Mouse (Mus musculus) hindlimb bud, embryonic 11.5 days (tissue): ENCODE data around the gene Nudt3.

Source experiments
- DNase-seq: peaks from one replicate; pipeline ENCODE4 v3.0.0-alpha.2; 2012; ENCODE audit warnings: low read depth, low spot score; ENCODE audit errors: extremely low spot score

Gene Nudt3

DNA sequence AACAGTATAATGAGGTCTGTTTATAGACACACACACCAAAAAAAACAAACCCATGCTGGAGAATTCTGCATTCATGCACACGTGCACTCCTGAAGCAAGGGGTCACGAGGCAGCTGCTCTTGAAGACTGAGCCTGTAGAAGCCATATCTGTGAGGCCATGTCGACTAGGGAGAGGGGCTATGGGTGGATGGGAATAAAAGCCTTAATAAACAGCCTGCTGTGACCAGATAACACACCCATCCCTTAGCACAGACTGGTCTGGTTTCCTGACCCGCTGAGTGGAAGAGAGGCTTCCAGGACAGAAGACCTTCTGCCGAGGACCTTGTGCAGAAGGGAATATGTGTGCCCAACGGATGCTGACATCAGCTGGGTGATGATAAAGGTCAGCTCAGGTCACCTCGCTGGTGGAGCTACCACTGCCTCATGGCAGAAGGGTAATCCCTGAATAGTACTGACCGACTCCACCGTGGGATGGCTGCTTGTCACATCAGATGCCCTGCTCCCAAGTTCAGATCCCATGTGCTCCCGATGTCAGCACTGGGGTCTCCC lies 49.4 kb downstream of the Nudt3 start:
- no peak for DNase-seq

- DNase-seq = no peak
These were observed 52.0 kb downstream of the Nudt3 start for GRCm38 (mm10) chr17:27571315-27571714.

DNA sequence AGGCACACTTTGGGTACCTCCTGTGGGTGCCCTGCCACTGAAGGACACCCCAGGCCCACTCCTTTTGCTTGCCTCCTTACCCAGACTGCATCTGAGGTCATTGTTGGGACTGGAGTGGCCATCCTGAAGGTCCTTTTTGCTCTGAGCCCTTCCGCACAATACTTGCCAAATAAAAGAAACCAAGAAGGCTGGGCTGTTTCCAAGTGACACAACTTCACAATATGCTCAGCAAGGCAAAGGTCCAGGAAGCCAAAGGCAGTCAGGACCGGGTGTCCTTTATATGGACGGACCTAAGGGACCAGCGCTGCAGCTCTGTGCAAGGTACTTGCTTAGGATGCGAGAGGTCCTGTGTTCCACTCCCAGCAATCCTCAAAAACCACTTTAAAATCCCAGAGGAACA lies 55.1 kb downstream of the Nudt3 start:
- no peak for DNase-seq

DNA sequence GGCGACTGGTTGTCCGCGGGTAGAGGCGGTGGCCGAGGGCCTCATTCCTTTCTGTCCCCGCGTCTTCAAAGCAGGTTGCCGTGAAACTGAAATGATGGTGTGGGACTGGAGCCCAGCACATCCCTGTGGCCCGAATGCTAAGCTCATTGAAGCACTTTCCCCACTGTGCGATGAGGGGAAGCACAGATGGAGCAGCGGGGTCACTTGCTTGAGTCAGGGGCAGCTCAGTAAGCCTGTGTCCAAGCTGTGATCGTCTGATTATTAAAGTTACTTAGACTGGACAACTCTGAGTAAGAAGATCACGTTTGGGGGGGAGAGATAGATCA lies 57.4 kb downstream of the Nudt3 start:
- DNase-seq = no peak

DNA sequence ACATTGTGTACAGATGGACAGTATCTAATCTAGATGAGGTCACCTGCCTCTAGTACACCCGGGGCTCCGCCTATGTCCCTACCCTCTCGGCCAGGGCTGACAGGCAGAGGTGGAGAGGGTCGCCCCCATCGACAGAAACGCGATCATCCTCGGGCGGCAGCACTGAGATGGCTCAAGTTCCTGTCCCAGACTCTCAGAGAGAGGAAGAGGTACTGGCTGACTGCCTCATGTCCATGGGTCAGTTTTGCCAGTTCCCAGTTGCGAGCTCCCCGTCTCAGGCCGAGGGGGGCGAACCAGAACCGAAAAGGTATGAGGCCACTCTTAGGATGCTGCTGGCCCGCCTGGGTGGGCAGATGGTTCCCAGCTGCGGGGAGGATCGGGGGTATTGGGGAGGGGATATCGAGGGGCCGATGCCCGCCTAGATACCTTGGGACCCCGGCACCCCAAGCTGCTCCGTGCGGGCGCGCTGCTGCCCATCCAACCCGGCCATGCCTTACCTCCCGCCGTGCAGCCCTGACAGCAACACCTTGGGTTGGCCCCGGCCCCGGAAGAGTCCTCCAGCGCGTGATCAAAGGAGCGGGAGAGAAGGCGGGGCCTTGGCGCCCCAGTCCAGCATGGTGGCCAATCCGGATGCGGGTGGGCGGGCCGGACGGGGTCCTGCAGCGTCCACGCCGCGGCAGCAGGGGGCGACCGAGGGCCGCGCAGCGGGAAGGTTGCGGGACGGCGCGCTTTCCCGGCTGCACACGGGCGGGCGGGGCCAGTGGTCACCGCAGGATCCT lies 57.9 kb downstream of the Nudt3 start, which contains the start of gene AI413582:
TSS of gene AI413582 (minus strand) at position 594 of the 779 bp plus-strand sequence.
- DNase-seq = no peak

DNA sequence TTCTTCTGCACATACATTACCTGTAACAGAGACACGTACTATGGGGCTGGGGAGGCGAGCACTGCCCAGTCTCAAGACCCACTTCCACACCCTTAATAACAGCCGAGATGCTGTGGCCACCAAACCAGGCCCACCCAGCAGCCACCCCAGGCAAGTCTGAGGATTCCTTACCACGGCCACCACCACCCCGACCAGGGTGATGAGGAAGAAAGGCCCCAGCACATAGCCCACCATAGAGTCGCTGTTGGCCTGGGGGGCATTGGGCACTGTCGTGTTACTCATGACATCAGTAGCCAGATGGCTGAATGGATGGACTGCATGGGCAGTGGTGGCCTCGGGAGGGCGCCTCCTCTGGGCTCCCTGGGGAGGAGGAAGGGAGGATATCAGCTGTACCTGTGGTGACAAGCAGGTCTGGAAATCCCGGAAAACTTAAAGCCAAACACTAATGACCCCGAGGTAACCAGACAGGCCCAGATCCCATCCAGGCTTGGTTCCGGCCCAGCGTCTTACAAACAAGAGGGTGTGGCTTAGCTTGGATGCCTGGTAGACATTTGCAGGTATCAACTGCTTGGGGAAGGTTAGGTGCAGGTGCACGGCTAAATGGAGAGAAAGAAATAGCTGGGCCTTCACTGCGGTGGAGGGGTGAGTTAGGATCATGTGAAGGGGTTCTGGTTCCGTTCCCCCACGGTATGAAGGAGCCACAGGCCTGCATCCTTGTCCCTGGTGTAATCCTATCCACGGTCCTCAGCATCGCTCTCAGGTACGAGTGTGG lies 58.7 kb downstream of the Nudt3 start:
- no peak for DNase-seq

- no peak for DNase-seq
These were observed 59.5 kb downstream of the Nudt3 start for GRCm38 (mm10) chr17:27563771-27564244.

DNA sequence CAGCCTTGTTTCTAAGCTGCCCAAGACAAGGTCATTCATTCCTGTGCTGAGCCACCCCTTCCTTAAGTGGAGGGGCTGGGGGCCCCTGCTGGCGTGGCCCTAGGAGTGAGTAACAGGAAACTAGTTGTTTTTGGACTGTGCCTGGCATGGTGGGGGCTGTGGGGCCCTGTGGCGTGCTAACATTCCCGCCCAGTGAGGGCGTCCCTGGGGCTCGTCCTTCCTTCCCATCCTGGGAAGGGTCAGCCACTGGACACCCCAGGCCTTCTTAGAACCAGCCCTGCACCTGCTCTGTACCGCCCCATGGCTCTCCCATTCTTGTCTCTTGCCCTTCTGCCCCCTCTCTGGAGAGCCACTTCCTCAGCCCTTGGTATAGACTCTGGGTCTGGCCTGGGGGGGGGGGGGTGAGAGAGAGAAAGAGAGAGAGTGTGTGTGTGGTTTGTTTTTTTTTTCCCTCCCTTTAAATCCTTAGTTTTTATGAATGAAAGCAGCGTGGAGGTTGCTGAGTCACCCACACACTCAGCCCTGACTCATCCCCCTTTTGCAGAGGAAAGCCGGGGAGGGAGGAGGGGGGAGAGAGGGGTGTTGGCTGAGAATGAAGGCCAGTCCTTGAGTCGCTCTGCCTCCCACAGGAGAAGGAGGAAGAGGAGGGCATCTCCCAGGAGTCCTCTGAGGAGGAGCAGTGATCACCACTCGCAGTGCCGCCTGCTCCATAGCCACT lies 61.3 kb downstream of the Nudt3 start:
- DNase-seq = no peak

DNA sequence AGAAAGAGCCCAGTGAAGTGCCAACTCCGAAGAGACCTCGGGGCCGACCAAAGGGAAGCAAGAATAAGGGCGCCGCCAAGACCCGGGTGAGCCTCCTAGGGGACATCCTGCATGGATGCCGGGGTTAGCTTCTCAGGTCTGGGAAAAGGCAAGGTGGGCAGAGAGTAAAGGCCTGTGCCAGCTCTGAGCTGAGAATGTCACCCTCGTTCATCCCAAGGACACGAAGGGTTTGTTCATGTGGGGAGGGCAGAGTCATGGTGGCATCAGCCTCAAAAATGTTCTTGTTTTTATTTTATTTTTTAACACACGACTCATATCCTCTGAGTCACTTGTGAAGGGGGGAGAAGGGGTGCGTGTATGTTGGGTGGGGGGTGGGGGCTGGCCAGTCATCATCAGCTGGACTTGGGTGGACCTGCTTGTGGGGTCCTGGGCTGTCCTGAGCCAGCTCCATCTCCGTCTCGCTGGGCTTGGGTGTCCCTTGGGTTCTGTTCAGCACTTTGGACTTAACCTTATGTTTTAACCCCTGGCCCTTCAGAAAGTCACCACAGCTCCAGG lies 62.3 kb downstream of the Nudt3 start:
- no peak for DNase-seq

- no peak for DNase-seq
These were observed 63.7 kb downstream of the Nudt3 start for GRCm38 (mm10) chr17:27559596-27559995.

DNA sequence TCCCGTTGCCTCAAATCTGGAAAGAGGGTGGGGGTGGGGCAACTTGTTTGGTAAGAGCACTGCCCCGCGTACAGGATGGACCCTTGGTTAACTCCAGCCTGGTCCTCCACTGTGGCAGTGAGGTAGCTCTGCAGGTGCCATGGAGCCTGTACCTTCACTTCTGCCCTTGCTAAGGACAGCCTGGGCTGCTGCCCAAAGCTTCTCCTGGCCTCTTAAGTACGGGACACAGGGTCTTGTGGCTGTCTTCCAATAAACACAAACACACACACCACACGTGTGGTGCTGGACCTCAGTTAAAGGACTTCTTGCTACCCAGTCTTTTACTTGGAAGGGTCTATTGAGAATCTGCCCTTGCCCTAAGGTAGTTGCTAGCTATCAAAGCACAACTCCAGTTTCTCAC lies 64.5 kb downstream of the Nudt3 start:
- no peak for DNase-seq

DNA sequence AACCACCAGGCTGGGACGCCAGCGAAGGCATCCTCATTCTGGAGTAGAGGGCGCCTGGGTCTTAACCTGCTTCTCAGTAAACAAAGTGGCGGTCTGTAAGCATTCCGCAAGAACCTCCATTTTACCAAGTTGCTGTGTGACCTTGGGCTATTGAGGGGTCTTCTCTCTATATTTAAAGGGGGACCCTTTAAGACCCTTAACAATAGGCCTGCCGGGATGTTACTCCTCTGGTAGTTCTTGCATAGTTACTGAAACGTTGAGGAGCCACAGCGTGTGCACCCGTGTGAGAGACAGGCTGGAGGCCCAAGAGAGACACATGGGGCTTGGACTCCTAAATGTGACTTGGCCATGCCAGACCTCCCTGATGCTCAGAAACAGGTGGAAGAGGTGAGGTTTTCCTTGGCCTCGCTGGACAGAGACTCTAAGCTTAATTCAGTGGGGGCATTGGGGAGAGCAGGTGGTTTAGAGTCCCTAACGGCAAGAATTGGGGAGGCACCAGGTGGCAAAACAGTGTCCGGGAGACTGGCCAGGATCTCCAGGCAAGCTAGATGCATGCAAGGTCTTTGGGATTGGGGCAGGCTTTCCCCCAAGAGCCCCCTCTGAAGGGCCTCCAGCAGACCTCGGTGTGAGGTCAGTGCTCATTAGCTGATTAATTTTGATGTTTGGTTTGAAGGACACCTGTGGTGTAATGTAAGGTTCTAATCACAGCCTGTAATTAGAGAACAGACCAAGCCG lies 65.2 kb downstream of the Nudt3 start:
- no peak for DNase-seq

GRCm38 (mm10) chr17:27557181-27557926 lies 65.9 kb downstream of the Nudt3 start:
- DNase-seq = no peak

- DNase-seq = no peak
These were observed 66.8 kb downstream of the Nudt3 start, which contains the start of gene Hmga1 for GRCm38 (mm10) chr17:27556315-27557011. Gene Hmga1, plus strand, starts transcription at chr17:27556497.

DNA sequence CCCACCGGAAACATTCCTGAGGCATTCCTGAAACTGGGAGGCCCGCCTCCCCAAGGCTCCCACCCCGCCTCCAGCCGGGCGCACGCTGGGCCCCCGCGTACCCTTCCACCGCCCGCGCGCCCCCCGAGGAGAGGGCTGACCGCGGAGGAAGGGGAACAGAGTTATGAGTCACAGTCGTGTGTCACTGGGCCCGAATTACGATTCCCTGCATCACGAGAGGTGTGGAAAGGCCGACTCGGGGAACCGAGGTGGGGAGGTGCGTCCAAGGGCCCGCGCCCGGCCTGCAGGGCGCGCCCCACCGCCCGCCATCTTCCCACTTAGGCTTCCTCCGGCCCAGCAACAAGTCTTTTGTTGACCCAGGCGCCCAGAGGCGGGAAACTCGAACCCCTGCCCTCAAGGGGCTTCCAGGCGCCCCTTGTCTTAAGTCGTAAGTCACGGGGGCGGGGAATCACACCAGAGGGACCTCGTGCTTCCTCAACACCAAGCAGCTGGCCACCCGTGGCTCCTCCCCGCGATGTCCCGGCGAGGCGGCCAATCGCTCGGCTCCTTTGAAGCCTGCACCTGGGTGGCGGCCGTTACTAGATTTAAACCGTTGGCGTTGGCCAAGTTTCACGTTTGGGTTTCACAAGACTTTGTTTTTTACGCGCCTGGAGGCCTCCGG lies 67.7 kb downstream of the Nudt3 start:
- peak; percentile 86 for DNase-seq

DNA sequence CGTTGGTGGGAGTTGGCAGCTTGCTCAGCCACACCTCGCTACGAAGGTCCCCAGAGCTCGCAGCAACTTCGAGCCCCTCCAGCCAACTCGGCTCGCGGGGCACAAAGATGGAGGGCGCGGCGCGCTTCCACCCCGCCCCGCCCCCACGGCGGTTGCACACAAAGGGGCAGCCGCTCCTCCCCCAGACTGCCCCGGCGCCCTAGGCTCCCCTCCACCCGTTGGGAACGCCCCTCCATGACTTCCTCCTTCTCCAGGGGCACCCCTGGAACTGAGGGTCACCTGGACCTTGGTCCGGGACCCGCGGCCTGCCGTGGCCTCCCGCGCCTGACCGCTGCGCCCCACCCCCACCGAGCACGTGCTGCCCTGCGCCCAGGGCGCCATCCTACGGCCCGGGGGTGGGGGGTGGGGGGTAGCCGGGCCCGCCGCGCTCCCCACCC lies 68.2 kb downstream of the Nudt3 start:
- DNase-seq = no peak

DNA sequence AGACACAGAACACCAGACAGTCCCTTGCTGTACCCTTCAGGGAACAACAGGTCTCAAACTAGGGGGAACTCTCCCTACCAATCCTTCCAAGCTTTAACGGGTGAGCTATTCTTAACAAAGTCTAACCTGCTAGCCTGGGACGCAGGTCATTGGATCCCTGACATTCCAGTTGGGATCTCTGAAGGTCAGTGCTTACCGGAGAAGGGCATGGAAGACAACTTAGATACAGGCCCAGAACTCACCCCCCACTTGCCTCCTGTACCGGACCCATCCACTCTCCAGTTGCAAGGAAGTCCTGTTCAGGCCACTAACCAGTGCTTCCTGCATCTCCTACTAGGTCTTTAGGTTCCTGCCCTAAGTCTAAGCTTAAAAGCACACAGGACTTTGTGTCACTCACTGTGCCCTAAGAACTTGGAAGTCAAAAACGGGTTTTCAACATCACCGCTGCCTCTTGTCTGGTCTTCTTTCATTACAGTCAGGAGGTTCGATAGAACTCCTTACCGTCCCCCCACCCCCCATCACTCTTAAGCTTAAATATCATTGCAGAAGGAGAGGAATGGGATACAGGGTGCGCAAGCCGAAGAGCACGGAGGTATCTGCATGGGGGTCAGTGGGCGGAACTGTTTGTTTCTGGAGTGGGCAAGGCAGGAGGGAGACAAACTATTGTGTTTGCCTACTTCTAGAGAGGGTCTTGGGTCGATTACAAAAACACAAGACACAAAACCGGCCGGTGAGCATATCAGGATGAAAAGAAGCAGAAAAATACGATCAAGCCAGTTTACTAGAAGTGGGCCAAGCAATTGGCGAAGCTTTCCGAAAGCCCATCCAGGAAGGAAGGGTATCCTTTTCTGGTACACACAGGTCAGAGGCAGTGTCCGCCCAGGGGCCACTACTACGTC lies 69.0 kb downstream of the Nudt3 start:
- DNase-seq = no peak
